Mouse (Mus musculus) lung, adult 2 months (tissue): ENCODE data around the gene Pax5. TPM values are rescaled to one million over a fixed set of nuclear protein-coding genes. Genes with fewer than 3 reads are reported as not detected.

Experiments used
- DNase-seq: peaks from one replicate; pipeline ENCODE4 v3.0.0; 2022
- H3K4me1 ChIP-seq: fragments of 200-500 bp; 2 replicates; pipeline ENCODE4 v1.6.1; 2011; ENCODE audit warnings: low read length; ENCODE audit not compliant: control insufficient read depth, insufficient read depth
- H3K4me3 ChIP-seq: fragments of 200-500 bp; replicated peaks from 2 replicates; pipeline ENCODE3; 2011; ENCODE audit warnings: low read depth, mild to moderate bottlenecking, control low read depth, low read length; ENCODE audit errors: extremely low read depth
- CTCF ChIP-seq: fragments of 200-500 bp; IDR thresholded peaks from 2 replicates; pipeline ENCODE4 v1.5.1; 2011; ENCODE audit warnings: mild to moderate bottlenecking, low read length, control low read depth; ENCODE audit not compliant: insufficient read depth
- POLR2A ChIP-seq: fragments of 200-500 bp; IDR thresholded peaks from 2 replicates; pipeline ENCODE4 v1.6.1; 2011; ENCODE audit warnings: low read depth, mild to moderate bottlenecking, control low read depth, low read length, borderline replicate concordance; ENCODE audit errors: extremely low read depth
- WGBS: fragments of 180-500 bp; shearing (Covaris S2); methylation state at CpG from one replicate; pipeline ENCODE4 v1.1.7; 2018; 5-methylcytosine and 5-hydroxymethylcytosine counted together
- polyA plus RNA-seq: library from polyadenylated mRNA; depleted of rRNA; stranded (reverse); fragments of >200 nt; gene quantifications from 2 replicates; pipeline ENCODE4 v1.2.3, GENCODE M21; 2012

The Pax5 gene
- polyA plus RNA-seq, 1 experiment, result 6.1 TPM

DNA sequence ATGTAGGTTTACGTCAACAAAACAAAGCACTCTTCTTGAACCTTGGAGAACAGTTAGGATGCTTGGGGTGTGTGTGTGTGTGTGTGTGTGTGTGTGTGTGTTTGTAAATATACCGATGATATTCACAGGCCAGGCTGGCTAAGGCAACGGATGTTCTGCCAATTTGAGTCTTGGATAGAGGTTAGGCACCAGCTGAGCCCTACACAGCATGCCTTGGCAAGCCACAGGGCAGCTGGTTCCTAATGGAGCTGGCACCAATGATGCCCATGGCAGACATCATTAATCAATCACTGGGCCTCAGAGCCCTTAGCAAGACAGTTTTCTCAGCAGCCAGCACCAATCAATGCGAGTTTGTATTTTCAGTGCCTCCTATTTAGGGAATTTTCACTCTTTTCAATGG is 173.5 kb downstream of the Pax5 start:
- TF ChIP-seq POLR2A, result no peak
- no peak for TF ChIP-seq CTCF
- Histone ChIP-seq H3K4me1 (no peaks in the 10 kb centered on the region), H3K4me3 (no peak overlapping the region)
- no peak for DNase-seq
- WGBS, result 68% methylated on average over 4 of the region's 4 CpGs

DNA sequence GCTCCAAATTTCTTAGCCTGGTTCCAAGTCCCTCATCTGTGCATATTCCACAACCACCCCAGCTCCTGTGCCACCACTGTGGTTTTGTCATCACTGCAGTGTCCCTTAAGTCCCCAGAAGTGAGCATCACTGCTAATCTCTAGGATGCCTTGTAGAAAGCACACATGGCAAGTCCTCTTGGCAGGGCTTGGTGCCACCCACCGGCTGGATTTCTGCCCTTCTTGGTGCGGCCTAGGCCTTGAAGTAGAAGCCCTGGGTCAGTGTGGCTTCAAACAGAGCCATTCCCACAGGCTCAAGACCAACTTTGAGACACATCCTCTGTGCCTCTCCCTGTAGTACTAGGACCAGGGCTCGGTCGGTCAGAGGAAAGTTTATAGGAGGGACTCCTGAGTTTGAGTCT is 174.6 kb downstream of the Pax5 start:
- no peak for DNase-seq
- TF ChIP-seq POLR2A (no peak), CTCF (no peak)
- Histone ChIP-seq H3K4me3 (no peak overlapping the region), H3K4me1 (no peaks in the 10 kb centered on the region)
- 77% methylated on average over 4 of the region's 4 CpGs for WGBS

DNA sequence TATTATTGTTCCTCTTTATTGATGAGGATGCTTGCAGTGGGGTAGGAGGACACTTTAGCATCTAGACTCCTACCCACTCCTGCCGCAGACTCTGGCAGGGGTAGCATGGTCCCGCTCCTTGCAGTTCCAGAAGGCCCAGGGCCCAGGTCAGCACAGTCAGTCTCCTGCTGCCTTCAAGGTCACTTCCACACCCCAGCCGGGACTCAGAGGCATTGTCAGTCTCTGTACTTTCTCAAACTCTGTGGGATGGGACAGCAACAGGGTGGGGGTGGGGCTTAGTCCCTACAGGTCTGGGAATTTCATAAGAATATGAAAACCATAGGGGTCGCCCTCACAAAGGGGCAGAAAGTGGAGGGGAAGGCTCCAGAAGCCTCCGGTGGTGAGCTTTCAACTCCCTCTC is 177.0 kb downstream of the Pax5 start:
- no peak overlapping the region for H3K4me3 ChIP-seq
- 73% methylated on average over 5 of the region's 5 CpGs for WGBS

DNA sequence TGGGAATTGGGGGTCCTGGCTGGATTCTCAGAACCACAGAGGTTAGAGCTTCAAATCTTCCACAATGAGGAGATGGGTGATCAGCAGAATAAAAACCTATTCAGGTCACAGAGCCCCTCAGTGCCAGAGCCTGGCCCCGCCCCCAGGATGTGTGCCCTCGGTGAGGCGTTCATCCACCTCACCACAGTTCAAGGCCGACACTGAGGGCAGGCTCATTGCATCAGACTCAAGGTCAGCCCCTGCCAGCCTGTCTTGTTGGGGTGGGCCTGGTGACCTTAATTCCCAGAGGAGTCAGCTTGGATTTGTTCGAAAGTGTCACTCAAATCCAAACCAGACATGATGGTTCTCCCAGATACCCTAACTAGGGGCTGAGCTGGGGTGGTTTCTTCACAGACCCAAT is 177.6 kb downstream of the Pax5 start:
- no peak for TF ChIP-seq CTCF
- no peak for TF ChIP-seq POLR2A
- DNase-seq, result no peak
- Histone ChIP-seq H3K4me3 (no peak overlapping the region), H3K4me1 (no peaks in the 10 kb centered on the region)
- WGBS, result 51% methylated on average over 5 of the region's 5 CpGs

More for the DNA sequence above, 177.0 kb downstream of the Pax5 start:
- H3K4me1 ChIP-seq, result no peaks in the 10 kb centered on the region
- no peak for DNase-seq
- no peak for TF ChIP-seq CTCF
- TF ChIP-seq POLR2A, result no peak

DNA sequence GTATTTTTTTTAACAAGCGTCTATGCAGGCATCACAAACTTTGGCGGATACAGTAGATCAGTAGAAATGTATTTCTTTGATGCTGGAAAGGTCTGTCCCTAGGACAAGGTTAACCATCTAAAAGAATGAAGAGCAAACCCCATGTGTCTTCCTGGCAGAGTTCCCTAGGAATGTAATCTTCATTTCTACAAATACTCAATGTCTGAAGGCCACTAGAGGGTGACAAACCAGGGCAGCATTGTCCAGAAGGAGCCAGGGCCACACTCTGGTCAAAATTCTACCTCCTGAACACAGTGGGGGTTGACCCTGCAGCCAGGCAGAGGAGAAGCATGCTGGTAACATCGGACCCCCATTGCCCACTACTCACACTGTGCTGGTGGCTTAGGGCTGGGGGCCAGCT is 185.0 kb downstream of the Pax5 start:
- no peak for DNase-seq
- no peak overlapping the region for H3K4me3 ChIP-seq
- WGBS, result 70% methylated on average over 3 of the region's 3 CpGs
- no peaks in the 10 kb centered on the region for H3K4me1 ChIP-seq
- TF ChIP-seq POLR2A (no peak), CTCF (no peak)

DNA sequence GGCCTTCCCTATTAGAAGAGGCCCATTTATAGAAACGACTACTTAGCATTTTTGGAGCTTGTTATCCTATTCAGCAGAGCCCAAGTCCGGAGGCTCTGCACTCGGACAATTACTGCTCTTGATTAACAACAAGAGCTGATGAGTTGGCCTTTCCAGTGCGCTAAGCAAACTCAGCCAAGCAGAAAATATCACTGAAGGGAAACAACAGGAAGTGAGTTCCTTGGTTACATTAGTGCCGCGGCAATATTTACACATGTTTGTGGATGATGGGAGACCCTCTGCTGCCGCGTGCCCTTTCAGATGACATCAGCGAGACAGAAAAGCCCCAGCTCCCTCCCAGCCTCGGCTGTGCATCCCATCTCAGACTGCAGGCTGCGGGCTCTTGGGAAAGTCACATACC is 191.4 kb downstream of the Pax5 start:
- TF ChIP-seq CTCF (no peak), POLR2A (no peak)
- 64% methylated on average over 11 of the region's 11 CpGs for WGBS

DNA sequence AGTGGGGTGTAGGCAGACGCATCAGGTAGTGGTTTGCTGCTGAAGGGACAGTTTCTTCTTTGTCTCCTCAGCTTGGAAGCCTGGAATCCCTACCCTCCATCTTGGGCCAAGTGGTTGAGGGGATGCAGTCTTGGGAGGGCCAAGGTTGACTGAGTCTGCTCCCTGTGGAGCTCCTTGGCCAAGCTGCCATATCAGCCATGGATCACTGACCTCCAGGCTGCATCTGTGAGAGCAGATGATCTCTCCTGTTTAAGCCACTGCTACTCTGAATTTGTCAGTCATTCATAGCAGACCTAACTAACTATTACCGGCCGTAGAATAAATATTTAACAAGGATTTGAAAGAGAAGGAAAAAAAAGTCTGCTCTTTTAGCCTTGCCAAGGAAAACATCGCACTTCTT is 196.3 kb downstream of the Pax5 start:
- no peak overlapping the region for H3K4me3 ChIP-seq
- H3K4me1 ChIP-seq, result no peaks in the 10 kb centered on the region
- TF ChIP-seq CTCF, result no peak
- TF ChIP-seq POLR2A, result no peak
- 71% methylated on average over 4 of the region's 4 CpGs for WGBS
- no peak for DNase-seq

More for the DNA sequence above, 191.4 kb downstream of the Pax5 start:
- DNase-seq, result no peak
- no peak overlapping the region for H3K4me3 ChIP-seq
- no peaks in the 10 kb centered on the region for H3K4me1 ChIP-seq

DNA sequence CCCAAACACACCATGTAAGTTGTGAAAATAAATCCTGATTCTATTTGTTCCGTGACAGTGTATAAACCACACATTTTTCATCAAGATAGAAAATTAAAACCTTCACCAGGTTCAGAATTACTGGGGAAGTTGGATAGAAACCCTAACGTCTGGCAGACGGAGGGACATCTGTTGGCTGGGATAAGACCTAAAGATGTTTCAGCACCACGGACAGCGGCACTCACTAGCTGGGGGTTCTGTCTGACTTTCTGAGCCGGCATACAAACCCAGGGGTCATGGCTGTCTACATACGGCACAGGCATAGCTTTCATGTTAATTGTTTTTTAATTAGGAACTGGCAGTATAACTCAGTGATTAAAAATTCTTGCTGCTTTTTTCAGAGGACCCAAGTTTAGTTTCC is 198.6 kb downstream of the Pax5 start:
- no peak for DNase-seq
- TF ChIP-seq CTCF (no peak), POLR2A (no peak)
- 6% methylated on average over 7 of the region's 7 CpGs for WGBS
- H3K4me3 ChIP-seq, result no peak overlapping the region
- H3K4me1 ChIP-seq, result no peaks in the 10 kb centered on the region

DNA sequence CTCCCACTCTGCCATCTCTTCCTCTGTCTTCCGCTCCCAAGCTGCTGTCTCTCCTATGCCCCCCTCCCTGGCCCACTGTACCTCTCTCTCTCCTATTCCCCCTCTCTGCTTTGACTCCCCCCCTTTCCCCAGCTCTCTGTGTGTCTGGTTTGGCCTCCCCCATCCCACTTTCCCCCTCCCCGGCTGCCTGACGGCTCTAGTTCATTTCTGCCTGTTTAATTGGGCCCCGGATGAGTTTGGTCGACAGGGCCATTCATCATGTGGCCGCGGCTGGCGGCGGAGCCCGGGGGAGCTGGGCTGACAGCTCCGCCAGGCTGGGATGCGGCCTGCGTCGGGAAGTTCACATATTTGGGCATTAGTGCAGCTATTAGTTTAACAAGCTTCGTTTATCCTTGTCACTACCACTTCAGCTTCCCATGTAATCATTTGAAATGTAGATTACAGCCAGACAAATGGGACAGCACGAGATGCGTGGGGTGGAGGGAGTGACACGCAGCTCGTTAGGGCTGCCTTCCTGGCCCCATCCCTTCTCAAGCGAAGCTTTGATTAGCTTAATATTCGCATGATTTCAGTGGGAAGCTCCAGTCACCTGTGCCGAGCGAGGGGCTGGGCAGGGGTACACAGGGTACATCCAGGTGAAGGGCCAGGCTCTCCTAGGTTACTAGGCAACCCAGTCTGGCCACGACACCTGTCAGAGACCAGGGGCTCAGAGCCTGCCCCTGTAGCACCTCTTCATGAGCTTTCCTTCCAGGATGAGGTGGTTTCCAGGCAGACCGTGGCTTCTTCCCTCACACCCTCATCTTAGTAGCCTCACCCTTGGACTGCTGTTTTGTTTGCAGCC is 201.7 kb downstream of the Pax5 start:
- no peak for DNase-seq
- TF ChIP-seq POLR2A, result no peak
- no peak for TF ChIP-seq CTCF
- WGBS, result 16% methylated on average over 25 of the region's 25 CpGs
- no peak overlapping the region for H3K4me3 ChIP-seq
- H3K4me1 ChIP-seq, result no peaks in the 10 kb centered on the region

DNA sequence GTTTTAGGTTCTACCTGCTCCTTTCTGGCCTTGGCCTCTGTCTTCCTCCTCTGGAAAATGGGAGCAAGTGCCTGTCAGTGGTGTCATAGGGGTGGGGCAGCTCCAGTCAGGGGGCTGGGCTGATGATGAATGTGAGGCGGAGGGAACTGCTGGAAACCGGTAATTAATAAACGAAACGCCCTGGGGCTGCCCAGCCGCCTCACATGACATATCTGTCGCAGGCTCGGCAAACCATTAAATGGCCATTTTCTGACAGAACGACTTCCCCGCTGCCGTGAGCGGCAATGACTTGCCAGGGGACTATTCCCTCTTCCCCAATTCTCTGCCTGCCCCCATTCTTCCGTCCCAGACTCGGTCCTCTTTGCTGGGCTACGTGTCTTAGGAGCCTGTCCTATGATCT is 202.4 kb downstream of the Pax5 start:
- 32% methylated on average over 14 of the region's 14 CpGs for WGBS
- Histone ChIP-seq H3K4me3 (no peak overlapping the region), H3K4me1 (no peaks in the 10 kb centered on the region)
- no peak for TF ChIP-seq POLR2A
- no peak for TF ChIP-seq CTCF
- DNase-seq, result no peak
